Mouse (Mus musculus): ENCODE results near the gene Vps25.

Gene Vps25

DNA sequence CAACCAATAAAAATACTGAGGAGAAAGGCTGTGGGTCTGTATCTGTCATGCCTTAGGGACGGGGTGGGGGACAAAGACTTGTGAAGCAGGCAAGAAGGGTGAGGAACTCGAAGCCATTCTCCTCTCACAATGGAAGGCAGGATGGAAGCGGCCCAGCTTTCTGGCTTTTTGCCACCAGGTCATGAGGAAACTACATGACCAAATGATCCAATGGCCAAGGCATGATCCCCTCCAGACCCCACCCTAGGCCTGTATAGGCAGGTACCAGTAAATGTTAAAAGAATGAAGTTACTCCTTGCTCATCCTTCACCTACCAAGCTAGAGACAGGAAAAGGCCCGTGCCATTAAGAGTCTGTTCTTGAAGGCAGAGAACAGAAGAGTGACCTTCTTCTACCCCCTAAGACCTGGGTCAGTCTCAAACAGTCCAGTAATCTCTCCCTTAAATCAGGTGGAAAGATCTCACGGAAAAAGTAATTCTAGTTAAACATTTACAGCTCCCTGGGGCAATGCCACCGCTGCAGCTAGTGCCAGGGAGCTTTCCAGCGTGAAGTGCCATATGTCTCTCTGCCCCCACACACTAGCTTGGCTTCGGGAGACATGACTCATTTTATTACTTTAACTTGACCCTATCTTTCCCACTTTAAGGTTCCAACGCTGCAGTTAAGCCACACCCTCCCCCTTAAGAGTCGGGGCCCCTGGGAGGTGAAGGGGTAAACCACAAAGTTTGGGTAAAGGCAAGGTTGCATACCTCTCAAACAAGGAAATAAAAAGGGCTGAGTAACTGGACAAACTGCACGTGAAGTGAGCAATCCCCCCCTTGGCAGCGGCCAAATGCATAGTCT, 24.1 kb downstream of the Vps25 start:
- no peak for DNase-seq

- peak; percentile 85 for DNase-seq
Measured at GRCm38 (mm10) chr11:101278223-101279192, 25.0 kb downstream of the Vps25 start, which contains the start of the genes Cntd1 and Coa3. Cntd1 (plus strand) TSS chr11:101279012. Coa3 (minus strand) TSS chr11:101279114.

- DNase-seq: no peak
Measured at GRCm38 (mm10) chr11:101279193-101279569, 25.7 kb downstream of the Vps25 start.

DNA sequence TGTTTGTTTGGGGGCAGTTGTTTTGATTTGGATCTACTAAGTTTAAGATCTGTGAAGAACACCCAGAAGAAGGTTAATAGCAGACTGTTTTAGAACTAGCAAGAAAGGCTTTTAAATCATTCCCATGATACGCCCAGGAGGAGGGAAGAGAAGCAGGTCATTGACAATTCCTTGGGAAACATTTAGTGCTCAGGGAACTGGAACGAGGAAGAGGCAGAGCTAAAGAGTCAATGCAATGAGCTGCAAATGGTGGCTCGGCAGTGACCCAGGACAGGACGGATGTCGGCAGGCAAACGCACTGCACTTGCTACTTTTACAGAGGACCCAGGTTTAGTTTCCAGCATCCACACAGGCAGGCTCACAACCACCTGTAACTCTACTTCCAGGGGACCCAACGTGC, 27.3 kb downstream of the Vps25 start:
- DNase-seq: no peak

DNA sequence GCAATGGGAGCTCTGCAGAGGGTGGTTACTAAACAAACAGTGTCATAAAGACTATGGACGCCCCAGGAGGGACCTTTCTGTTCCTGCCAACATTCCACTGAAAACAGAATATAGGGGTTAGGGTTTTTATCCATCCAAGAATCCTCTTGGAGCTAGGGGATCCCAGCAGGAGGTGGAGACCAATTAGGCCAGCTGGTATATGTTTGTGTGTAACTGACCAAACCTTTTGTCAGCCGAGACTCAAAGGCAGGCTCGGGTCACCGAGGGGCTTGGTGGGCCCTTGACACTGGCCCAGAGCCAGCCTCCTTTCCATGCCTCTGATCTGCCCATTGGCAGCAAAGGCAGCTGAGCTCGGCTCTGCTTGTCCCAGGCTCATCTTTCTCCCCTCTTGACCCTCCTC, 29.4 kb downstream of the Vps25 start:
- no peak for DNase-seq

DNA sequence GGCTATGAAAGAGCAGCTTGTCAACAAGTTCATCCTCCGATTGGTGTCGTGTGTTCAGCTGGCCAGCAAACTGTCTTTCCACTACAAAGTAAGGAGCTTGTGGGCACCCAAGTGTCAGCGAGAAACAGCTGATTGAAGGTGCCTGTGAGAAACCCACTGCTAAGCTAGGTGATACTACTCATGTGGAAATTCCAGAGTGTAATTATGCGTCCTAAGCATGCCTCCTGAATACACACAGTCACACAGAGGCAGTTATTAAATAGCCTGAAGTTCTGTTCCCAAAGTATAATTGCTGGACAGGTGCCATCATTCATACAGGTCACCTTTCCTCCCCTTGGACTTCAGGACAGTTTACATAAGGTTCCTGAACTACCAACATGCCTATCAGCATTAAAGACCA, 30.3 kb downstream of the Vps25 start:
- no peak for DNase-seq

GRCm38 (mm10) chr11:101287306-101287705, 33.8 kb downstream of the Vps25 start:
- no peak for DNase-seq

- DNase-seq: no peak
Measured at GRCm38 (mm10) chr11:101291231-101291630, 37.7 kb downstream of the Vps25 start.

- no peak for DNase-seq
Measured at GRCm38 (mm10) chr11:101295191-101295590, 41.7 kb downstream of the Vps25 start.

GRCm38 (mm10) chr11:101300881-101301280, 47.4 kb downstream of the Vps25 start:
- DNase-seq: no peak

- no peak for DNase-seq
Measured at GRCm38 (mm10) chr11:101301299-101302003, 47.9 kb downstream of the Vps25 start.

DNA sequence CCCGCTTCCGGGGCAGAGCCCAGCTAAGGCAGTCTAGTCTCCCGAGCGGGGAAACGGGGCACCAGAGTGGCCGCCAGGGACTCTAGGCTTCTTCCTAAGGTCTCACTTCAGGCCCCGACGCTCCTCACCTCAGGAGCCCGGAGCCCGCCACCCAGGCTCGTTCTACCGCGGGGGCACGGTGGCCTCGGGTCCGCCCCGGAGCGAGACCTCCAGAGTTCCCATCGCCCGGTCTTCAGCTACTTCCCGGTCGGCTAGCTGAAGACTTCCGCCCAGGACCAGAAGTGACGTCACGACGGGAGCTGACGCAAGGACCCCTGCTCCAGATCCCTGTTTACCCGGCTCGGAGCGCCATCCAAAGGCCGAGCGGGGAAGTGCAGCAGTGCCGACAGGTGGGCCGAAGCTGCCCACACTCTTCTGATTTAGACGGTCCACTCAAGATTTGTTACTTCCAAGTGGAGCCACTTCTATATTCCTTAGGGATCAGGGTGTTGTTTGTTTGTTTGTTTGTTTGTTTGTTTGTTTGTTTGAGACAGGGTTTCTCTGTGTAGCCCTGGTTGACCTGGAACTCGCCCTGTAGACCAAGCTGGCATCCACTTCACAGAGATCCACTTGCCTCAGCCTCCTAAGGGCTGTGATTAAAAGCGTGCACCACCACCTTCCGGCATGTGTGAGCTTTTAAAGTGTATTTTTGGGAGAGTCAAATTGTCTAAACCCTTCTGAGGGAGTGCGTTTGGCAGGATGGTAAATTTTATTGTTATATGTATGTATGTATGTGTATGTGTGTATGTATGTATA, 48.7 kb downstream of the Vps25 start, which contains the start of gene Becn1:
Becn1 (minus strand) TSS at position 283 of the 795 bp plus-strand sequence.
- DNase-seq: peak; percentile 91

DNA sequence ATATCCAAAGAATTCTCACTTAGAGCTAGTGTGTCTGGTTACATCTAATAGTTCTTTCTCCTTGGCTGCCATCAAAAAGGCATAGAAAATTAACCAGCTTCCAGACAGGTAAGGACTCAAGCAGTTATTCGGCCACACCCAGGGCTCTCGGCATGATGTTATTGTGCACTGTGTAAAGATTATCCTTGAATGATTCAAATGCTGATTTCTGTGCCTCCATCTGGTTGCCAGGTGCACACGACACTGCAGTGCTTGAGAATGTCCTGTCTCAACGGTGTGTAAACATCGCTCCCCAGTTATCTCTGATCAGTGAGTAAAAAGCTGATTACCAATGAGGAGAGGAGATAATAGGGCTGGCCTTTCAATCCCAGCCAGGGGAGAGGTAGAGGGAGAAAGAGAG, 54.2 kb downstream of the Vps25 start:
- DNase-seq: no peak
